Mouse (Mus musculus) hindbrain, embryonic 12.5 days (tissue): ENCODE measurements at regions not wholly inside any gene's neighbourhood (a gene's known extent, or its start where the extent isn't known, plus 50 kb on each side); places are given as distances from the start of the nearest gene placed in this dataset.

Experiments
- ATAC-seq: fragments of 200-750 bp; cut with Nextera tagmentation; 2 replicates; pipeline ENCODE4 v1.8.0; 2017; ENCODE audit warnings: moderate TSS enrichment; ENCODE audit not compliant: low FRiP score
- H3K27ac ChIP-seq: fragments of 300-500 bp; sonication (generic); 2 replicates; pipeline ENCODE4 v1.5.1; 2016; ENCODE audit warnings: mild to moderate bottlenecking
- H3K27me3 ChIP-seq: fragments of 300-500 bp; sonication (generic); 2 replicates; pipeline ENCODE4 v1.6.1; 2016; ENCODE audit warnings: mild to moderate bottlenecking
- H3K36me3 ChIP-seq: fragments of 300-500 bp; sonication (generic); 2 replicates; pipeline ENCODE4 v1.6.1; 2016; ENCODE audit warnings: mild to moderate bottlenecking
- H3K4me1 ChIP-seq: fragments of 300-500 bp; sonication (generic); 2 replicates; pipeline ENCODE4 v1.6.1; 2016
- H3K4me2 ChIP-seq: fragments of 300-500 bp; sonication (generic); replicated peaks from 2 replicates; pipeline ENCODE4 v1.6.1; 2016; ENCODE audit warnings: mild to moderate bottlenecking
- H3K4me3 ChIP-seq: fragments of 300-500 bp; sonication (generic); 2 replicates; pipeline ENCODE4 v1.5.1; 2016; ENCODE audit warnings: mild to moderate bottlenecking
- H3K9ac ChIP-seq: fragments of 300-500 bp; sonication (generic); 2 replicates; pipeline ENCODE4 v1.6.1; 2016; ENCODE audit warnings: mild to moderate bottlenecking, moderate library complexity
- H3K9me3 ChIP-seq: fragments of 300-500 bp; sonication (generic); replicated peaks from 2 replicates; pipeline ENCODE4 v1.6.1; 2016; ENCODE audit warnings: mild to moderate bottlenecking
- WGBS: fragments of 180-500 bp; shearing (Covaris S2); methylation state at CpG from one replicate; pipeline ENCODE4 v1.1.7; 2016; 5-methylcytosine and 5-hydroxymethylcytosine counted together

DNA sequence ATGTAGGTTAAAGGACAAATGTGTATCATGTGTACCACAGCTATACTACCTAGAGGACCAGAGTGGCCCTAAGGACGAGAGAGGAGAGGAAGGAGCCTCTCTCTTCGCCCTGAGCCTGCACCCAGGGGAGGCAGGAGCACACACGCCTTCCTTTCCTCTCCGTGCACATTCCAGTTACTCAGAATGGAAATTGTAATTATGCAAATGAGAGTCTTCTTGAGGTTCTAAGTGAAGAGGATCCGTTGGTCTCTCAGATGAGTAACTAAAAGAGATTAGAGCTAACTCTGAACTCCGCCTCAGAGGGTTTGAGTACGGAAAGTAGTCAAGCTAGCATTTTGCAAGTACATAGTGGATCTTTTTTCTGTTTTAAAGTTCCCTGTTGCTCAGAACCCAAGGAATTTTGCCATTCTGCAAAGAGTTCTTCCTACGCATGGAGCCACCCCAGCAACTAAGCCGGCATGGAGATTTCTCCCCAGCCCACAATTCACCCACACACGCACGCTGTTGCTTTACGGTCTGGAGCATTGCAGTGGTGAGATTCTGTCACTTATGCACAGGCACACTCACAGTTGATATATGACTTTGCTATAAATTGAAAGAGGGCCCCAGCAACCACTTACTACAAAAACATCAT lies 56.0 kb upstream of the Cpeb4 start:
- H3K4me3 ChIP-seq: no peak overlapping the region
- no peak overlapping the region for H3K27ac ChIP-seq
- H3K27me3 ChIP-seq: no peaks in the 10 kb centered on the region
- H3K9me3 ChIP-seq: no peaks in the 10 kb centered on the region
- no peak for ATAC-seq
- H3K9ac ChIP-seq: no peak overlapping the region
- H3K36me3 ChIP-seq: no peaks in the 10 kb centered on the region
- no peak overlapping the region for H3K4me2 ChIP-seq
- 78% methylated on average over 12 of the region's 12 CpGs for WGBS
- no peaks in the 10 kb centered on the region for H3K4me1 ChIP-seq

DNA sequence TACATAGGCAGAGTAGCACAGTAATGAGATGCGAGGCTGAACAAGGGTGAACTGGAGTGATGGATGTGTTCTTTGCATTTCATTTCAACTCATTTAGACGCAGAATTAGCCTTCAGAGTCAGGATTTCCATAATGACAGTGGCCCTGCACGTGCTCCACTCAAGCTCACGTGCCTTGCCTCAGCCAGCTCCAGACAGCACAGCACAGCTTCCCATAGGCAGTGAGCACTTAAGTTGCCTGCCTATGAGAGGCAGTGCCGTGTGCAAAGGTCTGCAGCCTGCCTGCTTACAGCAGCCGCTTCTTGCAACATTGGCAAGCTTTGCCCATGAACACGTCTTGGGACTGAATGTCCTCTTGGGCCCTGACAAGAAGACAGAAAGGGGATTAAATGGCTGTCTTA lies 54.0 kb upstream of the Cpeb4 start:
- H3K27me3 ChIP-seq: no peaks in the 10 kb centered on the region
- ATAC-seq: peak; percentile 90
- no peaks in the 10 kb centered on the region for H3K9me3 ChIP-seq
- peaks cover 13% of the 10 kb centered on the region for H3K4me1 ChIP-seq
- no peak overlapping the region for H3K4me2 ChIP-seq
- no peaks in the 10 kb centered on the region for H3K36me3 ChIP-seq
- no peak overlapping the region for H3K4me3 ChIP-seq
- 47% methylated on average over 7 of the region's 7 CpGs for WGBS
- H3K27ac ChIP-seq: 0 out of 2 replicates have a peak overlapping the region, but pooled peaks have one; percentile 12
- H3K9ac ChIP-seq: no peak overlapping the region

DNA sequence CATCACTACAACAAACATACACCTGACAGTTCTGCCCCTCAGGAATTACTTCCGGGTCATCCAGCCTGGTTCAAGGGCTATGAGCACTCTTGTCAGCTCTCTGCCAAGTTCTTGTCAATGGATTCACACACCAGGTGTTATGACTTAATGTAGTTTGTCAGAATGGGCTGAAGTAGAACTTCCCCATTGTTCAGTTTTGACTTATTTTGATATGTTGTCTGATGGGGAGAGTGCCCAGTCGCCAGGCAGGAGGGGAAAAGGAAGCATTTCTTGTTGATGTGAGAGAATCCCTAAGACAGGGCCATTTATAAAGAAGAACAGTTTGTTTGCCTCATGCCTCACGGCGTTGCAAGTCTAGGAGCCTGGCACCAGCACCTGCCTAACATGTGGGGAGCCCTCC lies 52.0 kb upstream of the Cpeb4 start:
- no peaks in the 10 kb centered on the region for H3K9me3 ChIP-seq
- ATAC-seq: no peak
- WGBS: 90% methylated on average over 4 of the region's 4 CpGs
- H3K27me3 ChIP-seq: no peaks in the 10 kb centered on the region
- no peak overlapping the region for H3K4me2 ChIP-seq
- no peak overlapping the region for H3K27ac ChIP-seq
- no peaks in the 10 kb centered on the region for H3K36me3 ChIP-seq
- no peak overlapping the region for H3K9ac ChIP-seq
- H3K4me3 ChIP-seq: no peak overlapping the region
- peaks cover 13% of the 10 kb centered on the region for H3K4me1 ChIP-seq

DNA sequence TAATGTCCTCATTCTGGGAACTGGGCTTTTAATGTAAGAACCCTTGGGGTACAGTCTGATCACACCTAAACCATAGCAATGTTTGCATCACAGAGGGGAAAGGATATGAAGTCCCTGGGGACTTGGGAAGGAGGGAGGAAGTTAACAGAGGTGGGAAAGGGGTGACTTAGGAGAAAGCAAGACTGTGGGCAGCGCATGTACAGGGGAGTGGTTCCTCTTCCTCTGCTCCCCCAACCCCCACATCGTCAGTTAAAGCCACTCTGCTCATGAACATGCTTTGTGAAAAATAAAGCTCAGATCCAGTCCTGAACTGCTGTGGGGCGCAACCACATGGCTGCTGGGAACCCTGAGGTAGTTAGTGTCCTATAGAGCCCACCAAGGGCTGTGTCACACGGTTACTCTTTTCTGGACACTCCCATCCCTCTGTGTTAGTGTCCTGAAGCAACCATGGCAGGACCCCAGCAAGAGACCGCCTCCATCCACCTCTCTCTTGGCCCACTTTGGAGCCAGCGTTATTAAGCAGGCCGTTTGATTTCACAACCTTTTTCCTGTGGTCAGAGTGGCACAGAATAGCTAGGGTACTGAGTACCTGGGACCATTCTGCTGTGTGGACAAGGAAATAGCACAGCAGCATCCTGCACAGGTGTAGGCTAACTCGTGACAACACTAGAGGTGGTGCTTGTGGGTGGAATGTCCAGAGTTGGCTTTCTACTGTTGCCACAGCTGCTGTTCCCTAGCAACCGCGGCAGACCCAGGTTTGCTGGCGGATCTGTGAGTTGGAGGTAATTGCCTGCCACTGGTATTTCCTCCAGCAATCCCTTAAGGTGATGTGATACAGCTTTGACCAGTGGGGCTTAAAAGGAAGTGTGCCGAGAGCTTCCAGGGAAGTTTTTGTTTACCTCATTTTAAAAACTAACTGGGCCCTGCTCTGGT lies 50.3 kb upstream of the Cpeb4 start:
- H3K4me3 ChIP-seq: no peak overlapping the region
- ATAC-seq: 0 out of 2 replicates have a peak, but pooled peaks have one; percentile 7
- no peak overlapping the region for H3K4me2 ChIP-seq
- no peaks in the 10 kb centered on the region for H3K9me3 ChIP-seq
- H3K4me1 ChIP-seq: peaks cover 13% of the 10 kb centered on the region
- no peak overlapping the region for H3K9ac ChIP-seq
- 67% methylated on average over 12 of the region's 12 CpGs for WGBS
- no peaks in the 10 kb centered on the region for H3K36me3 ChIP-seq
- H3K27ac ChIP-seq: 0 out of 2 replicates have a peak overlapping the region, but pooled peaks have one; percentile 35
- H3K27me3 ChIP-seq: no peaks in the 10 kb centered on the region
